Mouse (Mus musculus) MEL (cell line): Measurements from ENCODE around the gene Spata3.

Experiments
- CTCF ChIP-seq, 3 experiments: IDR thresholded peaks in 2 of 3; conservative IDR thresholded peaks in 1 of 3; 2 replicates each; pipeline ENCODE4 v1.5.1; 2011 to 2012; ENCODE audit warnings: low read length in 3 of 3, low read depth in 2 of 3, mild to moderate bottlenecking in 2 of 3, improper control_type of control experiment in 1 of 3, inconsistent platforms in 1 of 3, mixed read lengths in 1 of 3, moderate library complexity in 1 of 3; ENCODE audit not compliant: control insufficient read depth in 1 of 3, insufficient read depth in 1 of 3, poor library complexity in 1 of 3, severe bottlenecking in 1 of 3
- EP300 ChIP-seq, 2 experiments: IDR thresholded peaks; 2 replicates each; pipeline ENCODE4 v1.6.1; 2011; ENCODE audit warnings: improper control_type of control experiment in 2 of 2, low read length in 2 of 2, low read depth in 1 of 2, mild to moderate bottlenecking in 1 of 2
- ZNF384 ChIP-seq: IDR thresholded peaks from 2 replicates; pipeline ENCODE4 v1.6.1; 2012; ENCODE audit warnings: low read depth, mild to moderate bottlenecking, inconsistent platforms, low read length, improper control_type of control experiment

DNA sequence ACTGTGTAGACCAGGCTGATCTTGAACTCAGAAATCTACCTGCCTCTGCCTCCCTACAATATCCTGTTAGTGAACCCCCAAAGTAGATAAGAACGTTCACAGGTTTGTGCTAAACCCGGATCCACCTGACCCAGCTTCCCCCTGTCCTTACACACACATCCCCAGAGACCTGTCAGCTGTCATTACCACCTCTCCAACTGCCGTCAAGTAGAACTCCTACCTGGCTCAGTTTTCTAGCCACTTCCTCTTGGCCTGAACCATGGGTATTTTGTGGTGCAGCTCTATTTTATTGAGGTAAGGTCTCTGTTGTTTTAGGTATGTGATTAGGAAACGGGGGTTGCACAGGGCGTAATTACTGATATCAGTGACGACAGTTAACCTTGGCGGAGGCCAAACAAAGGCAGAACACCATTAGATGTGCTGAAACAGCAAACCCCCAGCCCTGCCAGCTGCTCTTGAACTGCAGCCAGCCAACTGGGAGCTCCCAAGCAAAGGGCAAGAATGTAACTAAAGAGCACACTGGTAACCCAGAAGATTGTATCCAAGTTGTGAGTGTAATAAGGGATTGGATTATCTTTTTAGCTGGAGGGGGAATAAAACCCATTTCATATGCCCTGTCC is 34.8 kb upstream of the Spata3 start:
- TF ChIP-seq CTCF (IDR thresholded peaks at IDR 0.05 in 2 of 3, conservative IDR thresholded peaks at IDR 0.05 in 1 of 3; ENCODE audit: control insufficient read depth in 1 of 3, insufficient read depth in 1 of 3, low read depth in 2 of 3, low read length in 3 of 3, poor library complexity in 1 of 3, severe bottlenecking in 1 of 3) (no peak), EP300 (IDR thresholded peaks at IDR 0.05; ENCODE audit: low read depth in 1 of 2, low read length in 2 of 2) (no peak), ZNF384 (no peak)
